In genomic region chr15:3270646-3271077, GRCm38 (mm10) we compare ENCODE assay signal across 8 mouse cellular contexts. TPM values are rescaled to one million over a fixed set of nuclear protein-coding genes. Genes with fewer than 3 reads are reported as not detected.
DNase-seq lines count a peak whose midpoint lies in the region; ATAC-seq and TF ChIP-seq lines count a peak whose summit lies in the region.

No protein-coding gene starts in this region.

- no peaks in the 10 kb centered on the region; the same call in 1 of the 2 replicates for H3K36me3 ChIP-seq in erythroblast, embryonic 14.5 days (ENCODE audit: control insufficient read depth)
- H3K36me3 ChIP-seq in heart, embryonic 12.5 days: peaks cover 3% of the 10 kb centered on the region; the same call in 1 of the 2 replicates
- H3K36me3 ChIP-seq in kidney, embryonic 16.5 days (ENCODE audit: insufficient read depth, low read length): no peaks in the 10 kb centered on the region; the same call in 1 of the 2 replicates
- peaks cover 7% of the 10 kb centered on the region for H3K36me3 ChIP-seq in liver, embryonic 12.5 days
- no peaks in the 10 kb centered on the region for H3K36me3 ChIP-seq in stomach, postnatal 0 days (ENCODE audit: control insufficient read depth, insufficient read depth, low read length)

- H3K4me2 ChIP-seq in heart, embryonic 12.5 days: peak overlapping the region; percentile 63
- peak overlapping the region; percentile 55 for H3K4me2 ChIP-seq in kidney, embryonic 16.5 days (replicated peaks; ENCODE audit: low read depth, low read length)
- H3K4me2 ChIP-seq in liver, embryonic 12.5 days: peak overlapping the region; percentile 57
- H3K4me2 ChIP-seq in stomach, postnatal 0 days (replicated peaks; ENCODE audit: low read depth): peak overlapping the region; percentile 47

- peak overlapping the region; percentile 65 for H3K27ac ChIP-seq in heart, embryonic 12.5 days (ENCODE audit: poor library complexity, severe bottlenecking)
- H3K27ac ChIP-seq in kidney, embryonic 16.5 days (ENCODE audit: low read length): peak overlapping the region; percentile 89
- peak overlapping the region; percentile 69 for H3K27ac ChIP-seq in liver, embryonic 12.5 days
- peak overlapping the region; percentile 88 for H3K27ac ChIP-seq in stomach, postnatal 0 days (replicated peaks)

- peak overlapping the region; percentile 60 for H3K4me3 ChIP-seq in erythroblast, embryonic 14.5 days (replicated peaks)
- H3K4me3 ChIP-seq in heart, embryonic 12.5 days: peak overlapping the region; percentile 42
- H3K4me3 ChIP-seq in kidney, embryonic 16.5 days (ENCODE audit: low read length): peak overlapping the region; percentile 51
- peak overlapping the region; percentile 55 for H3K4me3 ChIP-seq in liver, embryonic 12.5 days
- H3K4me3 ChIP-seq in stomach, postnatal 0 days (ENCODE audit: low read depth, low read length): peak overlapping the region; percentile 40

- WGBS in heart, embryonic 12.5 days: 4% methylated on average over 12 of the region's 12 CpGs
- WGBS in kidney, embryonic 16.5 days: 4% methylated on average over 12 of the region's 12 CpGs
- 2% methylated on average over 12 of the region's 12 CpGs for WGBS in liver, embryonic 12.5 days (ENCODE audit: insufficient replicate concordance)
- WGBS in stomach, postnatal 0 days: 4% methylated on average over 12 of the region's 12 CpGs

- peak overlapping the region; percentile 57; the same call in 1 of the 2 replicates for H3K9ac ChIP-seq in heart, embryonic 12.5 days
- peak overlapping the region; percentile 51 for H3K9ac ChIP-seq in kidney, embryonic 16.5 days (replicated peaks; ENCODE audit: low read length)
- H3K9ac ChIP-seq in liver, embryonic 12.5 days: peak overlapping the region; percentile 40
- peak overlapping the region; percentile 55 for H3K9ac ChIP-seq in stomach, postnatal 0 days (ENCODE audit: low read length)

- peak; percentile 78 for DNase-seq in CD4-positive helper T cell, adult 2 months (ENCODE audit: low read depth, low spot score)
- DNase-seq in brain, embryonic 14.5 days (ENCODE audit: low read depth): peak; percentile 62
- peak; percentile 86 for DNase-seq in naive thymus-derived CD4-positive, alpha-beta T cell, adult 2 months (ENCODE audit: low read depth)
- peak; percentile 86 for DNase-seq in stomach, postnatal 0 days (ENCODE audit: low spot score)

- H3K9me3 ChIP-seq in erythroblast, embryonic 14.5 days (ENCODE audit: control insufficient read depth, low read length): no peaks in the 10 kb centered on the region
- no peaks in the 10 kb centered on the region for H3K9me3 ChIP-seq in heart, embryonic 12.5 days (replicated peaks)
- no peaks in the 10 kb centered on the region for H3K9me3 ChIP-seq in kidney, embryonic 16.5 days (ENCODE audit: low read length)
- H3K9me3 ChIP-seq in liver, embryonic 12.5 days (replicated peaks): no peaks in the 10 kb centered on the region
- H3K9me3 ChIP-seq in stomach, postnatal 0 days (ENCODE audit: control insufficient read depth, low read length): no peaks in the 10 kb centered on the region

- TF ChIP-seq EP300 in stomach, postnatal 0 days (optimal IDR thresholded peaks at IDR 0.05): no peak

- H3K4me1 ChIP-seq in erythroblast, embryonic 14.5 days (ENCODE audit: control insufficient read depth): peaks cover 5% of the 10 kb centered on the region
- H3K4me1 ChIP-seq in heart, embryonic 12.5 days (replicated peaks): peaks cover 9% of the 10 kb centered on the region; the same call in 1 of the 2 replicates
- H3K4me1 ChIP-seq in kidney, embryonic 16.5 days (ENCODE audit: insufficient read depth, low read length): peaks cover 10% of the 10 kb centered on the region; the same call in 1 of the 2 replicates
- peaks cover 11% of the 10 kb centered on the region; the same call in 1 of the 2 replicates for H3K4me1 ChIP-seq in liver, embryonic 12.5 days
- no peaks in the 10 kb centered on the region; the same call in 1 of the 2 replicates for H3K4me1 ChIP-seq in stomach, postnatal 0 days (replicated peaks; ENCODE audit: control insufficient read depth, insufficient read depth)

- H3K27me3 ChIP-seq in erythroblast, embryonic 14.5 days (ENCODE audit: control insufficient read depth): no peaks in the 10 kb centered on the region
- H3K27me3 ChIP-seq in heart, embryonic 12.5 days (replicated peaks): no peaks in the 10 kb centered on the region
- no peaks in the 10 kb centered on the region for H3K27me3 ChIP-seq in kidney, embryonic 16.5 days (ENCODE audit: insufficient read depth, low read length)
- no peaks in the 10 kb centered on the region for H3K27me3 ChIP-seq in liver, embryonic 12.5 days (replicated peaks)
- H3K27me3 ChIP-seq in stomach, postnatal 0 days (ENCODE audit: control insufficient read depth, insufficient read depth, low read length): no peaks in the 10 kb centered on the region

- TF ChIP-seq CTCF in brain, embryonic 14.5 days (IDR thresholded peaks at IDR 0.05; ENCODE audit: borderline replicate concordance, extremely low read depth, insufficient read depth, insufficient read length): no peak
- no peak for TF ChIP-seq CTCF in stomach, postnatal 0 days (IDR thresholded peaks at IDR 0.05; ENCODE audit: low read depth)

- ATAC-seq in heart, embryonic 12.5 days (ENCODE audit: insufficient number of reproducible peaks, low FRiP score): peak; percentile 89
- peak; percentile 93 for ATAC-seq in kidney, embryonic 16.5 days (ENCODE audit: low FRiP score, low TSS enrichment)
- ATAC-seq in liver, embryonic 12.5 days: peak; percentile 89
- peak; percentile 92 for ATAC-seq in stomach, postnatal 0 days (ENCODE audit: low FRiP score, low TSS enrichment)

- TF ChIP-seq POLR2A in brain, embryonic 14.5 days (IDR thresholded peaks at IDR 0.05; ENCODE audit: borderline replicate concordance, extremely low read depth, insufficient read depth, insufficient read length, poor library complexity, severe bottlenecking): 0 out of 2 replicates have a peak, but pooled peaks have one; percentile 13

RNA-seq across cellular contexts. Expression of gene Selenop, which starts 2.3 kb away (rescaled TPM):
- 53.0 and 95.9 TPM in 2 replicates for polyA plus RNA-seq in brain, embryonic 14.5 days (2012; rRNA removed)
- 0.26 and 0.56 TPM in 2 replicates for polyA plus RNA-seq in erythroblast, embryonic 14.5 days (2012)
- 84.6 and 90.9 TPM in 2 replicates for polyA plus RNA-seq in heart, embryonic 12.5 days (2016; fragmentation: Nextera tagmentation; extraction: Ambion mirVana)
- polyA plus RNA-seq in kidney, embryonic 16.5 days (2015; fragmentation: Nextera tagmentation; extraction: Ambion mirVana): 158 and 163 TPM in 2 replicates
- polyA plus RNA-seq in liver, embryonic 12.5 days (2016; fragmentation: Nextera tagmentation; extraction: Ambion mirVana): 231 and 245 TPM in 2 replicates
- polyA plus RNA-seq in stomach, postnatal 0 days (2015; fragmentation: Nextera tagmentation; extraction: Ambion mirVana): 512 and 595 TPM in 2 replicates

RNA-seq across cellular contexts. Expression of gene Ccdc152, which starts 32.7 kb away (rescaled TPM):
- 0.38 and 1.2 TPM in 2 replicates for polyA plus RNA-seq in brain, embryonic 14.5 days (2012; rRNA removed)
- polyA plus RNA-seq in erythroblast, embryonic 14.5 days (2012): not detected in 2 replicates
- polyA plus RNA-seq in heart, embryonic 12.5 days (2016; fragmentation: Nextera tagmentation; extraction: Ambion mirVana): 0.14 TPM in 1 of 2 replicates, not detected in the other
- 0.46 TPM in 1 of 2 replicates, not detected in the other for polyA plus RNA-seq in kidney, embryonic 16.5 days (2015; fragmentation: Nextera tagmentation; extraction: Ambion mirVana)
- 0.11 and 0.32 TPM in 2 replicates for polyA plus RNA-seq in liver, embryonic 12.5 days (2016; fragmentation: Nextera tagmentation; extraction: Ambion mirVana)
- 0.79 and 0.82 TPM in 2 replicates for polyA plus RNA-seq in stomach, postnatal 0 days (2015; fragmentation: Nextera tagmentation; extraction: Ambion mirVana)

Comparison
In these comparisons a context has a peak if more than half of its experiments do, and no peak if none do; other contexts are left out.
1. Peak in every context shown above with its lines: DNase-seq, ATAC-seq, H3K4me3 ChIP-seq and H3K27ac ChIP-seq.
2. RNA of gene Selenop, which starts 2.3 kb away (polyA plus RNA-seq): 512 to 595 TPM in stomach, postnatal 0 days, 231 to 245 TPM in liver, embryonic 12.5 days, 158 to 163 TPM in kidney, embryonic 16.5 days, 53.0 to 95.9 TPM in brain, embryonic 14.5 days and 84.6 to 90.9 TPM in heart, embryonic 12.5 days; 0.26 to 0.56 TPM in erythroblast, embryonic 14.5 days; every median in the first group is over 10 times any median in the second.